Mouse (Mus musculus): ENCODE measurements around the gene Isg15. TPM values are rescaled to one million over a fixed set of nuclear protein-coding genes. Genes with fewer than 3 reads are reported as not detected.

Gene Isg15
- 5.8 TPM for polyA plus RNA-seq (2015; fragmentation: Illumina TruSeq; extraction: RNeasy Lipid Tissue Mini Kit (QIAGEN cat#74804); ENCODE audit: insufficient read depth, low read depth, low replicate concordance)

DNA sequence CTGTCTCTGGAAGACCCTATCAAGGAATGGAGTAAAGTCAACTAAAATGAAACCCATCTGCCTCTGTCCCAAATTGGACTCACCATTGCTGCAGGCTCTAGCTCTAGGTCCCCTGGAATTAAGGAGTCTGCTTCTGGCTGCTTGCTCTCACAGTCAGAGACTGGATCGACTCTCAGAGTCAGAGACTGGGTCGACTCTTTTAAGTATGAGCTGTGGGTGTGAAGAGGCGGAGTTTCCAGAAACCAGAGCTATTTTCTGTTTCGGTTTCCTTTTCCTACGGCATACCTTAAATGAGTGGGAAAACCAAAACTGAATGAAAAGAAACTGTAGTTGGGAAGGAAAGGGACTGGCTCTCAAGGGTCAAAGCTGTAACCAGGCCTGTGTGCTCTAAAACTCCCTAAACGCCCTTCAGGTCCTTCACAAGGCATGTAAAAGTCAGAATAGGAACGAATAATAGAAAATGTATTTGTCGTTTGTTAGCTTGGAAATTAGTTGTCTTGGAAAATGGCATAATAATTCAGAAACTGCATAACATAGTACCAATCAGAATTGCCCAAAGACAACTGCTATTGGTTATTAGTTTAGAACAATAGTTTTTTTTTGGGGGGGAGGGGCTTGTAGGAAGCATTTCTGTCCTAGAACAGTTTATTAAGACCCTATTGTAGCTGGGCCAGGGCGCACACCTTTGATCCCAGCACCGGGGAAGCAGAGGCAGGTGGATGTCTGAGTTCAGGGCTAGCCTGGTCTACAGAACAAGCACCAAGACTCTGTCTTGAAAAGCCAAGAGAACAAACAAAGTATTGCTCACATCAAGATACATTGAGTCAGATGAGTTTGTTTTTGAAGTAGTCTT lies at the start of gene Isg15:
Gene Isg15 (minus strand): TSS at position 196 of the 853 bp plus-strand sequence.

DNA sequence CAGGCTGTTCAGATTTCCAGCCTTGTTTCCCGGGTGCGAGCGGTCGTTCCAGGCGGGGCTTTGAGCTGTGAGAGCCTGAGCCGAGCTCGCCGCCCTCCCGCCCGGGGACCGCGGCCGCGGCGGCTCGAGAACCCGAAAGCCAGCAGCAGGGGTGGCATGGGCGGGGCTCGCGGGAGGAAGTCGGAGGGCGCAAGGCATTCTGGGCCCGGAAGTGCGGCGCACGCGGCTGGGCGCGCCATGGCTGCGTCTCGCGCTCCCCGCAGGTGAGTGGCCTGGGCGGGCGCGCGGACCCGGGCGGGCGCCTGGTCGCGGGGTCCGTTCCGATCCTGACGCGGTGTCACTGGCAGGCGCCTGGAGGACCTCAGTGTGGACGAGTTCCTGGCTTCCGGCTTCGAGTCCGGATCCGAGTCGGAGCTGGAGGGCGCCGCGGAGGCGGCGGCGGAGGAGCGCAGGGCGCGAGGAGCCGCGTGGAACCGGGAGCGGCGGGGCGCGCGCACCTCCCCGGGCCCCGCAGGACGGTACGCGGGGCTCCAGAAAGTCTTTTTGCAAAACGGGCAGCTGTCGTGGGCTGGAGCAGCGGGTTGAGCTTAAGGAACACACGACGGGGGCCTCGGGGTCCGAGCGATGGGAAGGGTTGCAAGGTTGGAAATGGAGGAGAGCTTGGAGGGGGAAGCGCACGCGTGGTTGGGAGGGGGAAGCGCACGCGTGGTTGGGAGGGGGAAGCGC lies 35.4 kb upstream of the Isg15 start, which contains the start of gene Noc2l:
Gene Noc2l (plus strand): TSS at position 203 of the 726 bp plus-strand sequence.

DNA sequence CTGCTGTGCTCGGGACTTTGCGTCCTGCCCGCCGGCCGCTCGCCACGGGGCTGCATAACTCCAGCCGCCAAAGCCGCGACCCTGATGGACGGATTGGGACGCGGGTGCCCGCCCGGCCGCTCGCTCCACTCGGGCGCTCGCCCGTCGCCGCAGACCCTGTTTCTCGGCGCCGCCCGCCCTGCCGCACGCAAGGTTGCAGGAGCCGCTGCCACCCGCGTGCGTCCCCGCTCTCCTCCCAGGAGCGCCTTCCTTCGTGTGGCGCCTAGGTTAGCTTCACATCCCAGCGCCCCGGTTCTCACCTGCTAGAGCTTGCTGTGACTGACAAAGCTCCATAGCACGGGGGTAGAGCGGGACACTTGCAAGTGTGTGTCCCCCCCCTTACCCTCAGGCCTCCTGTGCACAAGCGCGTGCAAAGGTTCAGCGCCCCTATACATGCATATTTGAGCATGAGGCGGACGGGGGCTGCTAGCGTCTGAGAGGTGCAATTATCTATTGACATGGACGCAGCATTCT lies 34.1 kb upstream of the Isg15 start, which contains the start of gene Plekhn1:
Gene Plekhn1 (minus strand): TSS at position 157 of the 513 bp plus-strand sequence.

GRCm38 (mm10) chr4:156215649-156216048 lies 15.0 kb upstream of the Isg15 start, which contains the start of gene Perm1:
TSS of gene Perm1 (plus strand) at chr4:156215868.

DNA sequence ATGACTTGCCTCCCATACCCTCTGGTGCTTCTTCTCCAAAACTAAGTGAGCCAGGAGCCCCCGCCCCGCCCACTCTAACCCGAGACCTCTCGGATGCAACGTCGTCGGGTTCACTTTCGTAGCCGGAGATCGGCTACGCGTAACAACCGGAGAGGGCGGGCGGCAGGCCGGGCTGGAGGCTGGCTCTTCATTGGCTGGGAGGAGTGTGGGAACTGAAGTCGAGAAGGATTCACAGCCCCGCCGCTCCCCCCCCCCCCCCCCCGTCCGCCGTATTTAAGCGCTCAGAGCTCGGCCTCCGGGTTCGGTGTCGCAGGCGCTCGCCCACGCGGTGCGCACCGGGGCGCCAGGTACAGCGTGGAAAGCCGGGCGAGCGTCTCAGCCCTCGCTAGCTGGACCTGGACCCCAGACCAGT lies 2.4 kb upstream of the Isg15 start, which contains the start of gene AW011738:
Gene AW011738 (plus strand): TSS at position 304 of the 412 bp plus-strand sequence.

GRCm38 (mm10) chr4:156197131-156197828 lies 3.3 kb downstream of the Isg15 start, which contains the start of gene Agrn:
TSS of gene Agrn (minus strand) at chr4:156197488.

Other genes starting within 250 kb of the Isg15 start
- 15.8 TPM for gene C1qtnf12, start 238.5 kb downstream of the Isg15 start, polyA plus RNA-seq (2015; fragmentation: Illumina TruSeq; extraction: RNeasy Lipid Tissue Mini Kit (QIAGEN cat#74804); ENCODE audit: insufficient read depth, low read depth, low replicate concordance)
- gene B3galt6, start 208.2 kb downstream of the Isg15 start, polyA plus RNA-seq (2015; fragmentation: Illumina TruSeq; extraction: RNeasy Lipid Tissue Mini Kit (QIAGEN cat#74804); ENCODE audit: insufficient read depth, low read depth, low replicate concordance): 1.6 TPM
- gene Sdf4, start 207.9 kb downstream of the Isg15 start, polyA plus RNA-seq (2015; fragmentation: Illumina TruSeq; extraction: RNeasy Lipid Tissue Mini Kit (QIAGEN cat#74804); ENCODE audit: insufficient read depth, low read depth, low replicate concordance): 42.9 TPM
- gene Tnfrsf4, start 187.0 kb downstream of the Isg15 start, polyA plus RNA-seq (2015; fragmentation: Illumina TruSeq; extraction: RNeasy Lipid Tissue Mini Kit (QIAGEN cat#74804); ENCODE audit: insufficient read depth, low read depth, low replicate concordance): not detected
- not detected for gene Tnfrsf18, start 174.7 kb downstream of the Isg15 start, polyA plus RNA-seq (2015; fragmentation: Illumina TruSeq; extraction: RNeasy Lipid Tissue Mini Kit (QIAGEN cat#74804); ENCODE audit: insufficient read depth, low read depth, low replicate concordance)
- 5.0 TPM for gene Ttll10, start 141.4 kb downstream of the Isg15 start, polyA plus RNA-seq (2015; fragmentation: Illumina TruSeq; extraction: RNeasy Lipid Tissue Mini Kit (QIAGEN cat#74804); ENCODE audit: insufficient read depth, low read depth, low replicate concordance)
- 3.1 TPM for gene 9430015G10Rik, start 90.8 kb downstream of the Isg15 start, polyA plus RNA-seq (2015; fragmentation: Illumina TruSeq; extraction: RNeasy Lipid Tissue Mini Kit (QIAGEN cat#74804); ENCODE audit: insufficient read depth, low read depth, low replicate concordance)
- gene Rnf223, start 70.3 kb downstream of the Isg15 start, polyA plus RNA-seq (2015; fragmentation: Illumina TruSeq; extraction: RNeasy Lipid Tissue Mini Kit (QIAGEN cat#74804); ENCODE audit: insufficient read depth, low read depth, low replicate concordance): not detected
- 39.4 TPM for gene Agrn, start 3.3 kb downstream of the Isg15 start, polyA plus RNA-seq (2015; fragmentation: Illumina TruSeq; extraction: RNeasy Lipid Tissue Mini Kit (QIAGEN cat#74804); ENCODE audit: insufficient read depth, low read depth, low replicate concordance)
- gene AW011738, start 2.5 kb upstream of the Isg15 start, polyA plus RNA-seq (2015; fragmentation: Illumina TruSeq; extraction: RNeasy Lipid Tissue Mini Kit (QIAGEN cat#74804); ENCODE audit: insufficient read depth, low read depth, low replicate concordance): 0.74 TPM
- not detected for gene Perm1, start 15.1 kb upstream of the Isg15 start, polyA plus RNA-seq (2015; fragmentation: Illumina TruSeq; extraction: RNeasy Lipid Tissue Mini Kit (QIAGEN cat#74804); ENCODE audit: insufficient read depth, low read depth, low replicate concordance)
- 13.6 TPM for gene Plekhn1, start 34.0 kb upstream of the Isg15 start, polyA plus RNA-seq (2015; fragmentation: Illumina TruSeq; extraction: RNeasy Lipid Tissue Mini Kit (QIAGEN cat#74804); ENCODE audit: insufficient read depth, low read depth, low replicate concordance)
- gene Noc2l, start 35.2 kb upstream of the Isg15 start, polyA plus RNA-seq (2015; fragmentation: Illumina TruSeq; extraction: RNeasy Lipid Tissue Mini Kit (QIAGEN cat#74804); ENCODE audit: insufficient read depth, low read depth, low replicate concordance): 19.6 TPM
- not detected for gene Samd11, start 54.8 kb upstream of the Isg15 start, polyA plus RNA-seq (2015; fragmentation: Illumina TruSeq; extraction: RNeasy Lipid Tissue Mini Kit (QIAGEN cat#74804); ENCODE audit: insufficient read depth, low read depth, low replicate concordance)
- gene Vmn2r-ps159, start 130.3 kb upstream of the Isg15 start, polyA plus RNA-seq (2015; fragmentation: Illumina TruSeq; extraction: RNeasy Lipid Tissue Mini Kit (QIAGEN cat#74804); ENCODE audit: insufficient read depth, low read depth, low replicate concordance): not detected

All from pancreas, adult 10 weeks (tissue).